Mouse (Mus musculus) cortical plate, adult 2 months (tissue): Measurements from ENCODE around the gene Slc15a2.

ENCODE experiments used
- CTCF ChIP-seq: fragments of 200-500 bp; IDR thresholded peaks from 2 replicates; pipeline ENCODE4 v1.5.1; 2011; ENCODE audit warnings: mild to moderate bottlenecking, control low read depth, low read length; ENCODE audit not compliant: insufficient read depth; ENCODE audit errors: extremely low read depth
- POLR2A ChIP-seq: fragments of 200-500 bp; IDR thresholded peaks from 2 replicates; pipeline ENCODE4 v1.6.1; 2011; ENCODE audit warnings: mild to moderate bottlenecking, low read length, control low read depth; ENCODE audit not compliant: insufficient read depth; ENCODE audit errors: extremely low read depth

DNA sequence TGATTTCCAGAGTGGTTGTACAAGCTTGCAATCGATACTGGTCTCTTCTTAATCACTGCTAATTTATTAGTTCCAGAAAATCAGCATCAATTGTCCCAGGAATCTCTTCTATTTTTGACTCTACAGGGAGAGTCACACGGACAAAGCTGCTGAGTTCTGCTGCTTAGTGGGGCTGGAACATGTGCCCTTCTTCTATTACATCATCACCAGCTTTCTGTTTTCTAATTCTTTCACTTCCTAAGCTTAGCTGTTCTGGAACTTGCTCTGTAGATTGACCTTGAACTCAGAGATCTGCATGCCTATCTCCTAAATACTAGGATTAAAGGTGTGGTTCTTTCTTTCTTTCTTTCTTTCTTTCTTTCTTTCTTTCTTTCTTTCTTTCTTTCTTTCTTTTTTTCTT is 13.6 kb upstream of the Slc15a2 start:
- TF ChIP-seq CTCF (no peak), POLR2A (no peak)
